Mouse (Mus musculus): Measurements from ENCODE around the gene Cdr1. TPM values are rescaled to one million over a fixed set of nuclear protein-coding genes. Genes with fewer than 3 reads are reported as not detected.

Cdr1 gene
- polyA plus RNA-seq, 1 experiment from 2014 or later = not detected

Small RNA genes lying within 50 kb of the gene (microRNA-seq; reads per million reads assigned to microRNA genes)
- gene Gm24396 = not detected
